Mouse (Mus musculus) embryonic fibroblast, embryonic 13.5 days (primary cell): Measurements from ENCODE around the gene Nek11.

Experiments used
- CTCF ChIP-seq: IDR thresholded peaks from 2 replicates; pipeline ENCODE4 v1.5.1; 2011; ENCODE audit warnings: mild to moderate bottlenecking, control low read depth, low read length, moderate library complexity, borderline replicate concordance; ENCODE audit not compliant: insufficient read depth
- POLR2A ChIP-seq: IDR thresholded peaks from 2 replicates; pipeline ENCODE4 v1.6.1; 2011; ENCODE audit warnings: low read depth, mild to moderate bottlenecking, control low read depth, low read length, moderate library complexity

- no peak for TF ChIP-seq CTCF
- no peak for TF ChIP-seq POLR2A
Measured at GRCm38 (mm10) chr9:105349034-105349433, 46.3 kb downstream of the Nek11 start.
